Mouse (Mus musculus): ENCODE measurements at regions not wholly inside any gene's neighbourhood (a gene's known extent, or its start where the extent isn't known, plus 50 kb on each side); places are given as distances from the start of the nearest gene placed in this dataset.

GRCm38 (mm10) chr14:72277309-72277708 lies 214.3 kb downstream of the Gm9195 start:
- peak; percentile 21 for DNase-seq (ENCODE audit: extremely low read depth)
- H3K9me3 ChIP-seq (replicated peaks; ENCODE audit: low read length) = peaks cover 2% of the 10 kb centered on the region
- 0 out of 2 replicates have a peak overlapping the region, but pooled peaks have one; percentile 22 for H3K4me2 ChIP-seq (ENCODE audit: insufficient read depth, low read depth, poor library complexity, severe bottlenecking)
- H3K27ac ChIP-seq (ENCODE audit: insufficient read depth, low read depth) = no peak overlapping the region
- H3K27me3 ChIP-seq (replicated peaks) = peaks cover 50% of the 10 kb centered on the region
- H3K79me2 ChIP-seq (replicated peaks; ENCODE audit: control insufficient read depth, extremely low read depth, insufficient read depth, poor library complexity, severe bottlenecking) = no peaks in the 10 kb centered on the region
- in situ Hi-C loops (cut with MboI; ENCODE audit: low pct_ligation_motif_present, low pct_unique_long_range_greater_than_20kb, low sequenced_read_pairs) = loop anchor here (25.0 kb wide), 1 partner anchor 1490 kb away; no protein-coding TSS in a partner anchor
- no peaks in the 10 kb centered on the region for H3K36me3 ChIP-seq (replicated peaks in 1 of 2; ENCODE audit: control insufficient read depth in 1 of 2, insufficient read depth in 1 of 2, low read length in 1 of 2)
- no peak overlapping the region for H3K4me3 ChIP-seq (replicated peaks in 1 of 3; ENCODE audit: low read depth in 2 of 3, low read length in 2 of 3, poor library complexity in 1 of 3)
- H3K4me1 ChIP-seq (ENCODE audit: control insufficient read depth in 1 of 2, insufficient read depth in 2 of 2) = peaks cover 2 to 13% of the 10 kb centered on the region in 2 experiments; a peak in 2 of 4 replicates
- dilution Hi-C loops (cut with MboI; ENCODE audit: extremely low pct_ligation_motif_present, extremely low pct_unique_long_range_greater_than_20kb, low sequenced_read_pairs) = no loop called here
- TF ChIP-seq JUN (IDR thresholded peaks at IDR 0.05; ENCODE audit: insufficient read depth, low read depth, low read length) (0 out of 2 replicates have a peak, but pooled peaks have one; percentile 4), CTCF (conservative IDR thresholded peaks at IDR 0.05 in 1 of 2, IDR thresholded peaks at IDR 0.05 in 1 of 2; ENCODE audit: low read depth in 2 of 2, low read length in 2 of 2) (no peak), IRF4 (IDR thresholded peaks at IDR 0.05; ENCODE audit: low read depth, low read length) (peak; percentile 22; the same call in 1 of the 2 replicates), MAX (IDR thresholded peaks at IDR 0.05; ENCODE audit: low read length) (no peak), MAFK (IDR thresholded peaks at IDR 0.05; ENCODE audit: insufficient replicate concordance, low read length) (peak; percentile 43; the same call in 1 of the 2 replicates), EP300 (IDR thresholded peaks at IDR 0.05; ENCODE audit: low read length) (peak; percentile 66), NRF1 (IDR thresholded peaks at IDR 0.05; ENCODE audit: low read depth, low read length) (no peak), TCF12 (IDR thresholded peaks at IDR 0.05; ENCODE audit: low read depth, low read length) (peak; percentile 59; the same call in 1 of the 2 replicates), JUND (conservative IDR thresholded peaks at IDR 0.05; ENCODE audit: low read depth, low read length) (peak; percentile 40; the same call in 1 of the 2 replicates)
- no peak overlapping the region for H3K9ac ChIP-seq (ENCODE audit: insufficient read depth, low read depth)

- dilution Hi-C loops (cut with MboI; ENCODE audit: extremely low pct_ligation_motif_present, extremely low pct_unique_long_range_greater_than_20kb, low sequenced_read_pairs) (no loop called here), in situ Hi-C loops (cut with MboI; ENCODE audit: low pct_ligation_motif_present, low pct_unique_long_range_greater_than_20kb, low sequenced_read_pairs) (no loop called here)
- DNase-seq (ENCODE audit: extremely low read depth) = no peak
- Histone ChIP-seq H3K4me2 (ENCODE audit: insufficient read depth, low read depth, poor library complexity, severe bottlenecking) (no peak overlapping the region), H3K79me2 (replicated peaks; ENCODE audit: control insufficient read depth, extremely low read depth, insufficient read depth, poor library complexity, severe bottlenecking) (no peaks in the 10 kb centered on the region), H3K9me3 (replicated peaks; ENCODE audit: low read length) (no peaks in the 10 kb centered on the region), H3K9ac (ENCODE audit: insufficient read depth, low read depth) (no peak overlapping the region), H3K36me3 (replicated peaks in 1 of 2; ENCODE audit: control insufficient read depth in 1 of 2, insufficient read depth in 1 of 2, low read length in 1 of 2) (no peaks in the 10 kb centered on the region), H3K4me1 (ENCODE audit: control insufficient read depth in 1 of 2, insufficient read depth in 2 of 2) (no peaks in the 10 kb centered on the region), H3K27ac (ENCODE audit: insufficient read depth, low read depth) (no peak overlapping the region), H3K27me3 (replicated peaks) (peaks cover 71% of the 10 kb centered on the region), H3K4me3 (replicated peaks in 1 of 3; ENCODE audit: low read depth in 2 of 3, low read length in 2 of 3, poor library complexity in 1 of 3) (no peak overlapping the region)
- TF ChIP-seq SIN3A (IDR thresholded peaks at IDR 0.05; ENCODE audit: low read length) (no peak), NELFE (IDR thresholded peaks at IDR 0.05; ENCODE audit: low read depth, low read length) (no peak), ZC3H11A (IDR thresholded peaks at IDR 0.05; ENCODE audit: low read depth, low read length) (no peak), BHLHE40 (IDR thresholded peaks at IDR 0.05; ENCODE audit: low read depth, low read length) (no peak), ETS1 (conservative IDR thresholded peaks at IDR 0.05; ENCODE audit: low read depth, low read length) (no peak), RAD21 (IDR thresholded peaks at IDR 0.05; ENCODE audit: low read depth, low read length) (no peak)
Observed at GRCm38 (mm10) chr14:72259255-72259654, 232.4 kb downstream of the Gm9195 start.
